Mouse (Mus musculus) kidney, embryonic 15.5 days (tissue): ENCODE results near the gene Map3k9. TPM values are rescaled to one million over a fixed set of nuclear protein-coding genes. Genes with fewer than 3 reads are reported as not detected.

Experiments used
- ATAC-seq: fragments of 200-750 bp; cut with Nextera tagmentation; replicated peaks from 2 replicates; pipeline ENCODE4 v1.8.0; 2017; ENCODE audit warnings: moderate TSS enrichment; ENCODE audit not compliant: low FRiP score
- H3K27ac ChIP-seq: fragments of 300-500 bp; sonication (generic); 2 replicates; pipeline ENCODE4 v1.5.1; 2015; ENCODE audit warnings: mild to moderate bottlenecking, inconsistent platforms
- H3K27me3 ChIP-seq: fragments of 300-500 bp; sonication (generic); 2 replicates; pipeline ENCODE4 v1.6.1; 2015; ENCODE audit warnings: inconsistent platforms
- H3K36me3 ChIP-seq: fragments of 300-500 bp; sonication (generic); 2 replicates; pipeline ENCODE4 v1.6.1; 2015; ENCODE audit warnings: inconsistent platforms
- H3K4me1 ChIP-seq: fragments of 300-500 bp; sonication (generic); 2 replicates; pipeline ENCODE4 v1.6.1; 2015; ENCODE audit warnings: inconsistent platforms
- H3K4me2 ChIP-seq: fragments of 300-500 bp; sonication (generic); 2 replicates; pipeline ENCODE4 v1.6.1; 2015; ENCODE audit warnings: moderate library complexity, mild to moderate bottlenecking, inconsistent platforms
- H3K4me3 ChIP-seq: fragments of 300-500 bp; sonication (generic); replicated peaks from 2 replicates; pipeline ENCODE4 v1.5.1; 2015; ENCODE audit warnings: mild to moderate bottlenecking, inconsistent platforms
- H3K9ac ChIP-seq: fragments of 300-500 bp; sonication (generic); 2 replicates; pipeline ENCODE4 v1.6.1; 2015; ENCODE audit warnings: mild to moderate bottlenecking, inconsistent platforms
- H3K9me3 ChIP-seq: fragments of 300-500 bp; sonication (generic); replicated peaks from 2 replicates; pipeline ENCODE4 v1.6.1; 2016; ENCODE audit warnings: inconsistent platforms
- WGBS: fragments of 180-500 bp; shearing (Covaris S2); methylation state at CpG from one replicate; pipeline ENCODE4 v1.1.7; 2015; ENCODE audit warnings: mixed read lengths; 5-methylcytosine and 5-hydroxymethylcytosine counted together
- polyA plus RNA-seq: library from polyadenylated mRNA; unstranded; fragments of >200 nt; fragmentation: Nextera tagmentation; extraction: Ambion mirVana; gene quantifications from 2 replicates; pipeline ENCODE4 v1.2.1, GENCODE M21; 2015

Gene Map3k9
- polyA plus RNA-seq, 1 experiment from 2014 or later = 1.3 TPM

DNA sequence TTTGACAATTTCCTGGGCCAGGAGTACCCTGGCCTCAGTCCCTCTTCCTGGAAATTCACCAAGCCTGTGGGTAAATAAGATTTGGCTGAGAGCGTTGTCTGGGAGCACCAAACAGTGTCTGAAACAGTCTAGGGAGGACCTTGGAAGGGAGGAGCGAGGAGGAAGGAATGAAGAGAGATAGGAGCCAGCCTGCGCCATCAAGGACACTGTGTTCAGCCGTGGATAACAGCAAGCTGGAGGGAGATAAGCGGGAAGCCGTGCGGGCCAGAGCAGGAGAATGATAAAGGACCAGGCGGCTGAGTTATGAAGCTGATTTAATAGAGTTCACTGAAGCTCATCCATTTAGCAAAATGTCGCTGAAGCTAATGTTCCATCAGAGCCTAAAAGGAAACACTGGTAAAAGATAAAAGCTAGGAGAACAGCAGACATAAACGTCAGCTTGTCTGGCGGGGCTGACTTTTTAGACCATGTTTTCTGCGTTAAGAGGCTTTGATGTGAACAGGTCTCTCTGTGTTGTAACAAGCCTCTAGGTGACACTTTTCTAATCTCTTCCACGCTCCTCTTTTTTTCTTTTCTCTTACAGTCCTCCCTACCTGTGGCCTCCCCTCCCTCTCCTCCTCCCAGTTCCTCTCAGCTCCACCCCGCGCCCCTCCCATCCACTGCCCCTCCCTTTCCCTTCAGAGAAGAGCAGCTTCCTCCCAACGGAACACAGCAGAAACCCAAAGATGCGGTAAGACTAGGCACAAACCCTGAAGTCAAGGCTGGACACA lies 26.0 kb upstream of the Map3k9 start:
- 17% methylated on average over 17 of the region's 17 CpGs for WGBS

DNA sequence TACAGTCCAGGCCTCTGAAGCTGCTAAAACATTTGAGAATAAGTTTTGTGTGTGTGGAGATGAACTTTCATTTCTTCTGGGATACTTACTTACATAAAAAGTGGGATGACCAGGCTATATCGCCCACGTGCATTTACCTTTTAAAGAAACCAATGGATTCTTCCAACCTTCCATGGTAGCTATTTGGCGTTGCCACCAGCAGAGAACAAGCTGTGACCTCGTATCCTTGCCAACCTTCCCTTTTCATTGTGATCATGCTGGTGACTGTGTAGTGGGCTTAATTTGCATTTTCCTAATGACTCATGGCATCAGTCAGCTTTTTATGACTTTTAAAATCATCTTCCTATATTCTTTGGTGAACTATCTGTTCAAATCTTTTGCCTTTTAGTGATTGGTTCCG lies 25.1 kb upstream of the Map3k9 start:
- 91% methylated on average over 5 of the region's 5 CpGs for WGBS
- no peak for ATAC-seq
- no peak overlapping the region for H3K4me3 ChIP-seq
- no peak overlapping the region for H3K4me2 ChIP-seq
- H3K9me3 ChIP-seq = no peaks in the 10 kb centered on the region
- no peak overlapping the region for H3K27ac ChIP-seq
- H3K27me3 ChIP-seq = no peaks in the 10 kb centered on the region
- H3K4me1 ChIP-seq = peaks cover 31% of the 10 kb centered on the region
- no peak overlapping the region for H3K9ac ChIP-seq
- no peaks in the 10 kb centered on the region for H3K36me3 ChIP-seq

More for the DNA sequence above, 26.0 kb upstream of the Map3k9 start:
- Histone ChIP-seq H3K9me3 (no peaks in the 10 kb centered on the region), H3K4me2 (peak overlapping the region; percentile 77), H3K9ac (peak overlapping the region; percentile 31; the same call in 1 of the 2 replicates), H3K4me3 (peak overlapping the region; percentile 45), H3K36me3 (no peaks in the 10 kb centered on the region), H3K27ac (peak overlapping the region; percentile 32; the same call in 1 of the 2 replicates), H3K27me3 (no peaks in the 10 kb centered on the region), H3K4me1 (peaks cover 31% of the 10 kb centered on the region)
- ATAC-seq = peak; percentile 63; the same call in 1 of the 2 replicates

- 15% methylated on average over 7 of the region's 7 CpGs for WGBS
- H3K4me3 ChIP-seq = no peak overlapping the region
- H3K36me3 ChIP-seq = no peaks in the 10 kb centered on the region
- H3K27me3 ChIP-seq = no peaks in the 10 kb centered on the region
- H3K9me3 ChIP-seq = no peaks in the 10 kb centered on the region
- ATAC-seq = peak; percentile 52
- peak overlapping the region; percentile 69 for H3K27ac ChIP-seq
- no peak overlapping the region for H3K9ac ChIP-seq
- H3K4me1 ChIP-seq = peaks cover 28% of the 10 kb centered on the region
- H3K4me2 ChIP-seq = no peak overlapping the region
Observed at GRCm38 (mm10) chr12:81803803-81804202, 22.8 kb upstream of the Map3k9 start.

- H3K9me3 ChIP-seq = no peaks in the 10 kb centered on the region
Observed at GRCm38 (mm10) chr12:81803016-81803415, 22.0 kb upstream of the Map3k9 start.

GRCm38 (mm10) chr12:81801134-81801533 lies 20.2 kb upstream of the Map3k9 start:
- Histone ChIP-seq H3K9ac (no peak overlapping the region), H3K27ac (no peak overlapping the region), H3K4me2 (no peak overlapping the region), H3K27me3 (no peaks in the 10 kb centered on the region), H3K36me3 (no peaks in the 10 kb centered on the region), H3K4me1 (peaks cover 11% of the 10 kb centered on the region; the same call in 1 of the 2 replicates), H3K4me3 (no peak overlapping the region), H3K9me3 (no peaks in the 10 kb centered on the region)
- WGBS = 79% methylated on average over 9 of the region's 9 CpGs
- ATAC-seq = no peak

More at GRCm38 (mm10) chr12:81803016-81803415, 22.0 kb upstream of the Map3k9 start:
- Histone ChIP-seq H3K36me3 (no peaks in the 10 kb centered on the region), H3K4me1 (peaks cover 26% of the 10 kb centered on the region), H3K27ac (0 out of 2 replicates have a peak overlapping the region, but pooled peaks have one; percentile 69), H3K4me2 (no peak overlapping the region), H3K9ac (no peak overlapping the region), H3K27me3 (no peaks in the 10 kb centered on the region), H3K4me3 (no peak overlapping the region)
- 99% methylated on average over 3 of the region's 3 CpGs for WGBS
- ATAC-seq = no peak

GRCm38 (mm10) chr12:81796541-81796940 lies 15.6 kb upstream of the Map3k9 start:
- H3K4me1 ChIP-seq = no peaks in the 10 kb centered on the region
- no peak overlapping the region for H3K4me2 ChIP-seq
- no peaks in the 10 kb centered on the region for H3K9me3 ChIP-seq
- H3K27ac ChIP-seq = no peak overlapping the region
- no peak for ATAC-seq
- 7% methylated on average over 7 of the region's 7 CpGs for WGBS
- peaks cover 6% of the 10 kb centered on the region; the same call in 1 of the 2 replicates for H3K27me3 ChIP-seq
- H3K4me3 ChIP-seq = no peak overlapping the region
- no peaks in the 10 kb centered on the region for H3K36me3 ChIP-seq
- H3K9ac ChIP-seq = no peak overlapping the region

GRCm38 (mm10) chr12:81792511-81793218 lies 11.7 kb upstream of the Map3k9 start:
- H3K4me3 ChIP-seq = no peak overlapping the region
- no peak overlapping the region for H3K27ac ChIP-seq
- 55% methylated on average over 6 of the region's 6 CpGs for WGBS
- no peak for ATAC-seq
- no peak overlapping the region for H3K9ac ChIP-seq
- no peak overlapping the region for H3K4me2 ChIP-seq
- 0 out of 2 replicates have a peak, but pooled peaks cover 3% of the 10 kb centered on the region for H3K4me1 ChIP-seq
- H3K9me3 ChIP-seq = no peaks in the 10 kb centered on the region
- H3K36me3 ChIP-seq = no peaks in the 10 kb centered on the region
- peaks cover 6% of the 10 kb centered on the region; the same call in 1 of the 2 replicates for H3K27me3 ChIP-seq

DNA sequence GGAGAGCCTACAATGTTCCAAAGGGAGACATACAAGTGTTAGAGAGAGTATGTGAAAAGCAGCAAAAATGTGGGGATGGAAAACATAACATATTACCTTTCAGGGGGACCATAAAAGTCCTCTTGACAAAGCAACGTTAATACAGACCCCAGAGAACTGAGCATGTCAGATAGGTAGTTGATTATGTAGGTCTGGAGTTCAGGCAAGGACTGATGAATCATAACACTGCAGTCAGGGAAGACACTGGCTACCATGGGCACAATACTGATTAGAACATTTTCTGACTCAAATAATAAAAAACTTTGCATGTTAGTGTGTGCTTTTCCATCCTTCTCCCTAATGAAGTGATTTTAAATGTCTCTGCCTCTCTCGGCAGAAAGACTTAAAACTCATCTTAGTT lies 8.5 kb upstream of the Map3k9 start:
- 0 out of 2 replicates have a peak, but pooled peaks cover 3% of the 10 kb centered on the region for H3K4me1 ChIP-seq
- H3K4me2 ChIP-seq = no peak overlapping the region
- H3K27me3 ChIP-seq = peaks cover 12% of the 10 kb centered on the region
- no peak for ATAC-seq
- H3K27ac ChIP-seq = no peak overlapping the region
- no peaks in the 10 kb centered on the region for H3K36me3 ChIP-seq
- H3K9me3 ChIP-seq = no peaks in the 10 kb centered on the region
- 49% methylated on average over 2 of the region's 2 CpGs for WGBS
- no peak overlapping the region for H3K9ac ChIP-seq
- no peak overlapping the region for H3K4me3 ChIP-seq

GRCm38 (mm10) chr12:81788672-81789084 lies 7.7 kb upstream of the Map3k9 start:
- H3K4me1 ChIP-seq = 0 out of 2 replicates have a peak, but pooled peaks cover 3% of the 10 kb centered on the region
- H3K27ac ChIP-seq = no peak overlapping the region
- no peak overlapping the region for H3K4me3 ChIP-seq
- H3K9ac ChIP-seq = no peak overlapping the region
- 2% methylated on average over 9 of the region's 9 CpGs for WGBS
- no peaks in the 10 kb centered on the region for H3K36me3 ChIP-seq
- peaks cover 15% of the 10 kb centered on the region for H3K27me3 ChIP-seq
- ATAC-seq = 0 out of 2 replicates have a peak, but pooled peaks have one; percentile 22
- H3K9me3 ChIP-seq = no peaks in the 10 kb centered on the region
- H3K4me2 ChIP-seq = peak overlapping the region; percentile 36; the same call in 1 of the 2 replicates

- 59% methylated on average over 12 of the region's 12 CpGs for WGBS
- ATAC-seq = no peak
- Histone ChIP-seq H3K36me3 (no peaks in the 10 kb centered on the region), H3K4me1 (peaks cover 3% of the 10 kb centered on the region; the same call in 1 of the 2 replicates), H3K27me3 (peaks cover 30% of the 10 kb centered on the region), H3K9me3 (no peaks in the 10 kb centered on the region), H3K27ac (no peak overlapping the region), H3K9ac (no peak overlapping the region), H3K4me2 (no peak overlapping the region), H3K4me3 (no peak overlapping the region)
Observed at GRCm38 (mm10) chr12:81787262-81787661, 6.3 kb upstream of the Map3k9 start.

GRCm38 (mm10) chr12:81783301-81783700 lies 2.3 kb upstream of the Map3k9 start:
- H3K4me2 ChIP-seq = no peak overlapping the region
- H3K9me3 ChIP-seq = no peaks in the 10 kb centered on the region
- peaks cover 21% of the 10 kb centered on the region for H3K4me1 ChIP-seq
- no peak overlapping the region for H3K9ac ChIP-seq
- no peak overlapping the region for H3K4me3 ChIP-seq
- H3K36me3 ChIP-seq = no peaks in the 10 kb centered on the region
- ATAC-seq = no peak
- H3K27ac ChIP-seq = no peak overlapping the region
- WGBS = 78% methylated on average over 4 of the region's 4 CpGs
- H3K27me3 ChIP-seq = peaks cover 55% of the 10 kb centered on the region

DNA sequence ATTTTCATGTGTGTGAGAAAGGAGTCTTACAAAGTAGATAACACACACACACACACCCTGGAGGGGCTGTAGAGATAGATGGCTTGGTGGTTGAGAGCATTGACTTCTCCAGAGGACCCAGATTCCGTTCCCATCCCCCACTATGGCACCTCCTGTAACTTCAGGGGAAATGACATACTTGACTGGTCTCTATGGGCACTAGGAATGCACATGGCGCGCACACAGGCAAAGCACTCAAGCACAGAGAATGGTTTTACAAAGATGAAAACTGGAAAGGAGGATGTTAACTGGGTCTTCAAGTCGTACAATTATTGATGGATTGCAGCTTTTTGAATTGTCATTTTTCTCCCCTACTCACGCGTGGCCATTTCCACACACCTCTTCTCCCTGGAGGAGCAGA lies 1.6 kb upstream of the Map3k9 start:
- WGBS = 79% methylated on average over 6 of the region's 6 CpGs
- Histone ChIP-seq H3K9me3 (no peaks in the 10 kb centered on the region), H3K27ac (no peak overlapping the region), H3K9ac (no peak overlapping the region), H3K4me1 (peaks cover 21% of the 10 kb centered on the region), H3K36me3 (no peaks in the 10 kb centered on the region), H3K27me3 (peaks cover 61% of the 10 kb centered on the region), H3K4me2 (no peak overlapping the region), H3K4me3 (no peak overlapping the region)
- no peak for ATAC-seq
